Mouse (Mus musculus): ENCODE results near the gene Dnajb4. TPM values are rescaled to one million over a fixed set of nuclear protein-coding genes. Genes with fewer than 3 reads are reported as not detected.
A peak's percentile ranks its signal among the peaks of the same experiment; 100 is the strongest.

Dnajb4 gene
- polyA plus RNA-seq, 1 experiment from 2014 or later: 26.5 TPM

DNA sequence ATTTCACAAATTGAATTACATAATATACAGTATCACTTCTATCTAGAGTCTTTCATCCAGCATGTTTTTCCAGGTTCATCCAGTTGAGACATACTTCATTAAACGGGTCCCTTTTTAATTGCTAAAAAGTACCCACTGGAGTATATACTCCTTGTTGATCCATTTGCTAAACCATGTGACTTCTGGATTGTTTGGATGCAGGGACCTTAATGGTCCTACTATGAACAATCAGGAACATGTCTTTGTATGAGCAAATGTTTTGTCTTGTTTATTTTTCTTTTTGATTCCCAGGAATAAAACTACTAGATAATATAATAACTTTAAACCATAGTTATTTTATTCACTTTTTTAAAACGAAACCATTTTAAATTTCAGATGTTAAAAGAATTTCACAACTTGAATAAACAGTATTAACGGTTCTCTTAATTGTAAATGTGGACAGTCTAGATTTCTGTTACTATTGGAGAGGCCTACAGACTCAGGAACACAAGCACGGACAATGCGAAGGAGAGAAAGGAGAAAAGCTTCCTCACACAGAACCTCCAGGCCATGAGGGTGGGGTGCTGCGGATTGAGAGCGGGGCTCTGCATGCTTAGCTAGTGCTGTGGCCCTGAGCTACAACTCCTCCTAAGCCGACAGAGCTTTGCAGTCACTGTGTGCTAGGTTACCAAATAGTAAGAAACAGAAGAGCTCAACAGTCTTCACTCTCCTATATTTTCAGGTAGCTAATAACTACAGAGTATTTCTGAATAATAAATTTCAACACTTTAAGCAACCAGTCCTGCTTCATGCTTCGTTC, 19.2 kb downstream of the Dnajb4 start:
- Histone ChIP-seq H3K36me3 (ENCODE audit: control insufficient read depth, insufficient read depth, low read length) (no peaks in the 10 kb centered on the region; the same call in 1 of the 2 replicates), H3K4me2 (ENCODE audit: low read depth) (0 out of 2 replicates have a peak overlapping the region, but pooled peaks have one; percentile 6), H3K9me3 (ENCODE audit: control insufficient read depth, low read length) (no peaks in the 10 kb centered on the region), H3K9ac (ENCODE audit: low read length) (no peak overlapping the region), H3K27ac (ENCODE audit: low read depth, low read length) (no peak overlapping the region), H3K4me1 (ENCODE audit: control insufficient read depth, insufficient read depth, low read length) (peaks cover 2% of the 10 kb centered on the region; the same call in 1 of the 2 replicates), H3K4me3 (ENCODE audit: low read depth, low read length) (no peak overlapping the region), H3K27me3 (ENCODE audit: control insufficient read depth, insufficient read depth, low read length) (no peaks in the 10 kb centered on the region)
- WGBS: 83% methylated on average over 9 of the region's 9 CpGs
- DNase-seq (ENCODE audit: low spot score) (no peak), ATAC-seq (ENCODE audit: insufficient read depth, low FRiP score, low TSS enrichment) (no peak)

GRCm38 (mm10) chr3:152189306-152189705, 20.8 kb downstream of the Dnajb4 start:
- Histone ChIP-seq H3K27me3 (ENCODE audit: control insufficient read depth, insufficient read depth, low read length) (no peaks in the 10 kb centered on the region), H3K27ac (ENCODE audit: low read depth, low read length) (no peak overlapping the region), H3K9ac (ENCODE audit: low read length) (no peak overlapping the region), H3K4me2 (ENCODE audit: low read depth) (no peak overlapping the region), H3K4me3 (ENCODE audit: low read depth, low read length) (no peak overlapping the region), H3K4me1 (ENCODE audit: control insufficient read depth, insufficient read depth, low read length) (peaks cover 2% of the 10 kb centered on the region; the same call in 1 of the 2 replicates), H3K36me3 (ENCODE audit: control insufficient read depth, insufficient read depth, low read length) (no peaks in the 10 kb centered on the region; the same call in 1 of the 2 replicates), H3K9me3 (ENCODE audit: control insufficient read depth, low read length) (no peaks in the 10 kb centered on the region)
- ATAC-seq (ENCODE audit: insufficient read depth, low FRiP score, low TSS enrichment): no peak
- DNase-seq (ENCODE audit: low spot score): no peak
- WGBS: 84% methylated on average over 4 of the region's 4 CpGs

- Histone ChIP-seq H3K4me1 (ENCODE audit: control insufficient read depth, insufficient read depth, low read length) (no peaks in the 10 kb centered on the region), H3K4me2 (ENCODE audit: low read depth) (no peak overlapping the region), H3K9me3 (ENCODE audit: control insufficient read depth, low read length) (no peaks in the 10 kb centered on the region), H3K9ac (ENCODE audit: low read length) (no peak overlapping the region), H3K4me3 (ENCODE audit: low read depth, low read length) (no peak overlapping the region), H3K36me3 (ENCODE audit: control insufficient read depth, insufficient read depth, low read length) (no peaks in the 10 kb centered on the region; the same call in 1 of the 2 replicates), H3K27me3 (ENCODE audit: control insufficient read depth, insufficient read depth, low read length) (no peaks in the 10 kb centered on the region), H3K27ac (ENCODE audit: low read depth, low read length) (no peak overlapping the region)
- ATAC-seq (ENCODE audit: insufficient read depth, low FRiP score, low TSS enrichment) (no peak), DNase-seq (ENCODE audit: low spot score) (no peak)
- 94% methylated on average over 6 of the region's 6 CpGs for WGBS
Measured at GRCm38 (mm10) chr3:152186106-152186505, 24.0 kb downstream of the Dnajb4 start.

GRCm38 (mm10) chr3:152183522-152183921, 26.6 kb downstream of the Dnajb4 start:
- Histone ChIP-seq H3K4me1 (ENCODE audit: control insufficient read depth, insufficient read depth, low read length) (no peaks in the 10 kb centered on the region), H3K4me3 (ENCODE audit: low read depth, low read length) (no peak overlapping the region), H3K36me3 (ENCODE audit: control insufficient read depth, insufficient read depth, low read length) (no peaks in the 10 kb centered on the region; the same call in 1 of the 2 replicates), H3K4me2 (ENCODE audit: low read depth) (no peak overlapping the region), H3K9me3 (ENCODE audit: control insufficient read depth, low read length) (no peaks in the 10 kb centered on the region), H3K9ac (ENCODE audit: low read length) (no peak overlapping the region), H3K27ac (ENCODE audit: low read depth, low read length) (no peak overlapping the region), H3K27me3 (ENCODE audit: control insufficient read depth, insufficient read depth, low read length) (no peaks in the 10 kb centered on the region)
- DNase-seq (ENCODE audit: low spot score) (no peak), ATAC-seq (ENCODE audit: insufficient read depth, low FRiP score, low TSS enrichment) (no peak)
- 77% methylated on average over 9 of the region's 9 CpGs for WGBS

GRCm38 (mm10) chr3:152180624-152181023, 29.5 kb downstream of the Dnajb4 start:
- Histone ChIP-seq H3K4me1 (ENCODE audit: control insufficient read depth, insufficient read depth, low read length) (no peaks in the 10 kb centered on the region), H3K4me2 (ENCODE audit: low read depth) (no peak overlapping the region), H3K9ac (ENCODE audit: low read length) (no peak overlapping the region), H3K27me3 (ENCODE audit: control insufficient read depth, insufficient read depth, low read length) (no peaks in the 10 kb centered on the region), H3K9me3 (ENCODE audit: control insufficient read depth, low read length) (no peaks in the 10 kb centered on the region), H3K4me3 (ENCODE audit: low read depth, low read length) (no peak overlapping the region), H3K36me3 (ENCODE audit: control insufficient read depth, insufficient read depth, low read length) (no peaks in the 10 kb centered on the region), H3K27ac (ENCODE audit: low read depth, low read length) (no peak overlapping the region)
- 83% methylated on average over 4 of the region's 4 CpGs for WGBS
- no peak for DNase-seq (ENCODE audit: low spot score)
- ATAC-seq (ENCODE audit: insufficient read depth, low FRiP score, low TSS enrichment): no peak

DNA sequence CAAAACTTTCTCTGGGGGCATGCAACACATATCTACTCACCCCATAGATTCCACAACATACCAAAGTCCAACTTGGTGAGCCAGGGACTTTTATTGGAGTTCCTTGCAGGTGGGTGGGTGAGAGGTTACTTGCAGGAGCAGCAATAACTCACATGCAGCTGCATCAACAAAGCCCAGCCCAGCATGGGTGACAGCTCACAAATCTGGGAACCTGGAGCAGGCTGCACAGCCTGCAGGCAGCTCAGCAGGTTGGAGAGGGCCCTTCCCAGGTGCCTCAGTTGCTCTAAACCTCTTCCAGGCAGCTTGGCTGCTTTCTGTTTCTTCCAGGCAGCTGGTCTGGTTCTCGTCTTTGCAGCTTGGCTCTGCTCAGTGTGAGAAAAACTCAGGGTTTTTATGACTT, 30.8 kb downstream of the Dnajb4 start:
- no peak for ATAC-seq (ENCODE audit: insufficient read depth, low FRiP score, low TSS enrichment)

GRCm38 (mm10) chr3:152178816-152179215, 31.3 kb downstream of the Dnajb4 start:
- DNase-seq (ENCODE audit: low spot score) (no peak), ATAC-seq (ENCODE audit: insufficient read depth, low FRiP score, low TSS enrichment) (no peak)
- H3K27ac ChIP-seq (ENCODE audit: low read depth, low read length): no peak overlapping the region
- H3K4me2 ChIP-seq (ENCODE audit: low read depth): no peak overlapping the region
- no peaks in the 10 kb centered on the region for H3K9me3 ChIP-seq (ENCODE audit: control insufficient read depth, low read length)
- H3K4me1 ChIP-seq (ENCODE audit: control insufficient read depth, insufficient read depth, low read length): no peaks in the 10 kb centered on the region
- no peaks in the 10 kb centered on the region for H3K27me3 ChIP-seq (ENCODE audit: control insufficient read depth, insufficient read depth, low read length)
- no peak overlapping the region for H3K9ac ChIP-seq (ENCODE audit: low read length)
- 82% methylated on average over 4 of the region's 4 CpGs for WGBS
- no peaks in the 10 kb centered on the region for H3K36me3 ChIP-seq (ENCODE audit: control insufficient read depth, insufficient read depth, low read length)
- no peak overlapping the region for H3K4me3 ChIP-seq (ENCODE audit: low read depth, low read length)

More for the DNA sequence above, 30.8 kb downstream of the Dnajb4 start:
- Histone ChIP-seq H3K9ac (ENCODE audit: low read length) (no peak overlapping the region), H3K27me3 (ENCODE audit: control insufficient read depth, insufficient read depth, low read length) (no peaks in the 10 kb centered on the region), H3K9me3 (ENCODE audit: control insufficient read depth, low read length) (no peaks in the 10 kb centered on the region), H3K4me2 (ENCODE audit: low read depth) (no peak overlapping the region), H3K4me3 (ENCODE audit: low read depth, low read length) (no peak overlapping the region), H3K36me3 (ENCODE audit: control insufficient read depth, insufficient read depth, low read length) (no peaks in the 10 kb centered on the region), H3K4me1 (ENCODE audit: control insufficient read depth, insufficient read depth, low read length) (no peaks in the 10 kb centered on the region), H3K27ac (ENCODE audit: low read depth, low read length) (no peak overlapping the region)
- no peak for DNase-seq (ENCODE audit: low spot score)
- WGBS: 18% methylated on average over 1 of the region's 1 CpGs

GRCm38 (mm10) chr3:152172322-152172935, 37.7 kb downstream of the Dnajb4 start:
- H3K9me3 ChIP-seq (ENCODE audit: control insufficient read depth, low read length): no peaks in the 10 kb centered on the region
- no peak overlapping the region for H3K9ac ChIP-seq (ENCODE audit: low read length)
- no peaks in the 10 kb centered on the region for H3K4me1 ChIP-seq (ENCODE audit: control insufficient read depth, insufficient read depth, low read length)
- DNase-seq (ENCODE audit: low spot score) (no peak), ATAC-seq (ENCODE audit: insufficient read depth, low FRiP score, low TSS enrichment) (no peak)
- 84% methylated on average over 7 of the region's 7 CpGs for WGBS
- H3K27ac ChIP-seq (ENCODE audit: low read depth, low read length): no peak overlapping the region
- H3K27me3 ChIP-seq (ENCODE audit: control insufficient read depth, insufficient read depth, low read length): no peaks in the 10 kb centered on the region
- no peak overlapping the region for H3K4me3 ChIP-seq (ENCODE audit: low read depth, low read length)
- H3K36me3 ChIP-seq (ENCODE audit: control insufficient read depth, insufficient read depth, low read length): no peaks in the 10 kb centered on the region
- no peak overlapping the region for H3K4me2 ChIP-seq (ENCODE audit: low read depth)

DNA sequence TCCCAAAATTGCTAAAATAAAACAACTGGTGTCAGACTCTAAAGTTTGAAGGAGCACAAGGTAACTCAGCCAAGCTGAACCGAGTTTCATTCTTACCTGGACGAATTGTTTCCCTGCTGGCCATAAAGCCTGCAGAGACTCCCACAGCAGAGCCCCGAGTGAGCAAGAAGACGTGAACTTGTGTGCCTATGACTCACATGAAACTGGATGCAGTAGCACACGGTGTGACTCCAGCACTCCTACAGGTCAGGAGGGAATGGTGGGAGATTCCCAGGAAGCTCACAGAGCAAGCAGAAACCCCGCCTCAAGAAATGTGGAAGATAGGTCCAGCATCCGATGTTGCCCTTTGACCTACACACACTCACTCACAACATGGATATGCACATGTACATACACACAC, 38.2 kb downstream of the Dnajb4 start:
- no peak for DNase-seq (ENCODE audit: low spot score)
- Histone ChIP-seq H3K4me3 (ENCODE audit: low read depth, low read length) (no peak overlapping the region), H3K4me2 (ENCODE audit: low read depth) (no peak overlapping the region), H3K27ac (ENCODE audit: low read depth, low read length) (no peak overlapping the region), H3K9me3 (ENCODE audit: control insufficient read depth, low read length) (no peaks in the 10 kb centered on the region), H3K4me1 (ENCODE audit: control insufficient read depth, insufficient read depth, low read length) (peaks cover 3% of the 10 kb centered on the region; the same call in 1 of the 2 replicates), H3K27me3 (ENCODE audit: control insufficient read depth, insufficient read depth, low read length) (no peaks in the 10 kb centered on the region), H3K36me3 (ENCODE audit: control insufficient read depth, insufficient read depth, low read length) (no peaks in the 10 kb centered on the region), H3K9ac (ENCODE audit: low read length) (no peak overlapping the region)
- ATAC-seq (ENCODE audit: insufficient read depth, low FRiP score, low TSS enrichment): no peak
- WGBS: 73% methylated on average over 7 of the region's 7 CpGs
